Mouse (Mus musculus) small intestine, adult 2 months (tissue): ENCODE data around the gene Tktl2.
A peak's percentile ranks its signal among the peaks of the same experiment; 100 is the strongest.

Experiments
- CTCF ChIP-seq: fragments of 200-500 bp; IDR thresholded peaks from 2 replicates; pipeline ENCODE4 v1.5.1; 2012; ENCODE audit warnings: low read depth, mild to moderate bottlenecking, control low read depth, inconsistent platforms, low read length, moderate library complexity, mixed read lengths; ENCODE audit not compliant: insufficient replicate concordance, insufficient read length; ENCODE audit errors: extremely low read depth
- POLR2A ChIP-seq: fragments of 200-500 bp; IDR thresholded peaks from 2 replicates; pipeline ENCODE4 v1.6.1; 2012; ENCODE audit warnings: low read depth, mild to moderate bottlenecking, control low read depth, inconsistent platforms, low read length, moderate library complexity

GRCm38 (mm10) chr8:66496998-66497577, 14.5 kb upstream of the Tktl2 start:
- TF ChIP-seq CTCF = peak; percentile 38; the same call in 1 of the 2 replicates
- no peak for TF ChIP-seq POLR2A
